Mouse (Mus musculus) cerebellum, adult 11-12 months (tissue): Measurements from ENCODE around the gene Fbrs.
A peak's percentile ranks its signal among the peaks of the same experiment; 100 is the strongest.
"Not testable (repeated sequence)": the region's sequence is repeated elsewhere in the genome, so short reads cannot be mapped to it uniquely, and the experiment has no call there.

Experiments
- DNase-seq: peaks from one replicate; pipeline ENCODE4 v3.0.0; 2022

Fbrs gene

DNA sequence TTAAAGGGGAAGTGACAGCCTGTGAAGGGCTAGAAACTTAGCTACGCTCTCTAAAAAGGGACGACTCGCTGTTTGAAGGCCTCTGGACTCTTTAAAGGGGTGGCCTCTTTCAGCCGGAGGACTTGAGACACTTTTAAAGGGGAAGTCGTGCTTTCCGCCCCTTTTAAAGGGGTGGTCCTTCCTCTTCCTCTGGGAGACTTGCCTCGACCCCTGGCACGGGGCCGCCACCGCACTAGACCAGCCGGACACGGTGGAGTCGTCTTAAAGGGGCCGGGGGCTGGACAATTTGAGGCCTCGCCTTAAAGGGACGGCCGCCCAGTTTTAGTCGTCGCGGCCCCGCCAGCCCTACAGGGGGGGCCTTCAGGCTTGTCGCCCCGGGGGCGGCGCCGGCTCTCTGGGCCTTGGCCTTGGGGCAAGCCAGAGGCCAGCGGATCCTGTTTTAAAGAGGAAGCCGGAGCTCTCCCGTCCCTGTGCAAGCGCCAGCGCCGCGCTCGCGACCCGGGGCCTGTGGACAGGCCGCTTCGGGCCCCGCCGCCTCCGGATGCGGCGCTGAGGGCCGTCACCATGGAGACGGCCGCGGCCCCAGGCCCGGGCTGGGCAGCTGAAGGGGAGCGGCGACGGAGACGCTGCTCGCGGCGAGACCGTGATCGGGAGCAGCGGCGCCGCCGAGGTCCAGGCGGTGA is at the start of gene Fbrs:
Gene Fbrs, plus strand, starts transcription at position 565 of the 683 bp plus-strand sequence.
- peak; percentile 97 for DNase-seq

DNA sequence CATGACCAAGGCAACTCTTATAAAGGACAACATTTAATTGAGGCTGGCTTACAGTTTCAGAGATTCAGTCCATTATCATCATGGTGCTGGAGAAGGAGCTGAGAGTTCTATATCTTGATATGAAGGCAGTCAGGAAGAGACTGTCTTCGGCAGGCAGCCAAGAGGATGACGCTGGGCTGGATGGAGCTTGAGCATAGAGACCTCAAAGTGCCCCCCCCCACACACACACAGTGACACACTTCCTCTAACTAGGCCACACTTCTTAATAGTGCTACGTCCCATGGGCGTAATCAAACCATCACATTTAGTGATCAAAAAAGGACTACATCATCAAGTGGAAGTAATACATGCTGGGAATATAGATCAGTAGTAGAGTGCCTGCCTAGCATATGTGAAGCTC is 43.8 kb upstream of the Fbrs start:
- DNase-seq = no peak

DNA sequence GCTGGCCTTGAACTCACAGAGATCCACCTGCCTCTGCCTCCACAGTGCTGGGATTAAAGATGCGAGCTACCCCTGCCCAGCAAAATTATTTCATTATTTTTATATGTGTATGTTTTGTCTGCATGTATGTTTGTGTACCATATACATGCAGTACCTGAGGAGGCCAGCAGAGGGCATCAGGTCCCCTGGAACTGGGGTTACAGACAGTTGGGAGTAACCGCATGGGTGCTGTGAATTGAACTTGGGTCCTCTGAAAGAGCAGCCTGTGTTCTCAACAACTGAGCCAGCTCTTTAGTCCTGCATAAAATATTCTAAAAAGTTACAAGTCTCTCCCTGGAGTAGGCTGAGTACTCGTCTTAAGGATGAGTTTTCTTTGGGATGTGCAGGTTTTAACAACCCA is 41.3 kb upstream of the Fbrs start:
- no peak for DNase-seq

DNA sequence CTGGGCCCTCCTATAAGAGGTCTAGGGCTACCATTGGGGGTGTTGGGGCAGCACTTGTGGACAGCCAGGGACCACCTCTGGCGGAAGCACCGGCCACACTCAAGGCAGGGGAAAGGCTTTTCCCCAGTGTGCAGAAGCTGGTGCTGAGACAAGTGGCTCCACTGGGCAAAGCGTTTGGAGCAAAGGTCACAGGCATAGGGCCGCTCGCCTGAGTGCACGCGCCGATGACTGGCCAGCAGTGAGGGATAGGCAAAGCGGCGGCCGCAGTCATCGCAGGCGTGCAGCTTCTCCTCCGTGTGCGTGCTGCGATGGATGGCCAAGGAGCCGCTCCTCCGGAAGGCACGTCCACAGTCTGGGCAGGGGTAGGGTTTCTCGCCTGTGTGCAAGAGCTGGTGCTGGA is 35.0 kb upstream of the Fbrs start:
- DNase-seq = no peak

DNA sequence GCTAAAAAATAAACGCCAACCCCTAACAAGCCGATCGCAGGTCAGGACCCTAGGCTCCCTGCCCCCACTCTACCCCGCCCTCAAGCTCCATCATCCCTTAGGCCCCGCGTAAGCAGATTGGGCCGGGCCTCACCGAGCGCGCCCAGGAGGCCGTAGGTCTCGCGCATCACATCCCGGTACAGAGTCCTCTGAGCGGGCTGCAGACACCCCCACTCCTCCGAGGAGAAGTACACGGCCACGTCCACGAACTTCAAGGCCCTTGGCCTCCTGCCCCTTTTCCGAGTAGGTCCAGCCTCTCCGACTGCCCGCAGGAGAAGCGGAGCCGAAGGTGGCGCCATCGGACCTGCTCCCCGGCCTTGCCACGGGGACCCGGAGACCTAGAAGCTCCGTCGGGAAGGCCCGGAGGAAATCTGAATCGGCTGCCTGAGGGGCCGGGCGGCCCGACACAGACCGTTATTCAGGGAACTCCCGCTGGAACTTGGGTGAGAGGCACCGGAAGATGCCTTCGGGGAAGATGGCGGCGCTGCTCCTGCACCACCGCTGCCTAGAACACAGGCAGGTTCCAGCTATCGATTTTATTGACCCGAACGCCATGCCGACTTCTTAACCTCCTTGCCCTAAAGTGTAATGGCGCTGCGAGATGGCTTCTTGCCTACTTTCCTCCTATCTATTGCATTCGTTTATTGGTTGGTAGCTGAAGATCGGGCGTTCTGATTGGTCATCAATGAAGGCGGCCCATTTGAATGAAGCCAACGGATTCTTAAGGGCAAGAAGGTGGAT is 30.3 kb upstream of the Fbrs start, which contains the start of gene Zfp689:
Gene Zfp689, minus strand, starts transcription at position 638 of the 780 bp plus-strand sequence.
- peak; percentile 94 for DNase-seq

DNA sequence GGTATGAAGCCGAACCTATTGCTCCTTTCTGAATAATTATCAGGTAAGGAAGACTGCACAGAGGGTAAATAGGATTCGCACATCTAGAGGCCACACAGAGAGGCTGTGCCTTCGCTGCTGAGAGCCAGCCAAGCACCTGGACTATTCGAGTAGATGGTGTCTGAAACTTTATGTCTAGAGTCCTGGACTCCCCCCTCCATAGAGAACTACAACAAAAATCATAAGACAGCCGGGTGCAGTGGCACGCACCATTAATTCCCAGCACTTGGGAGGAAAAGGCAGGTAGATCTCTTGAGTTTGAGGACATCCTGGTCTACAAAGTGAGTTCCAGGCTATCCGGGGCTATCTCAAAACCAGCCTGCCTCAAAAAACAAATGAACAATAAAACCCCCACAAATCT is 29.0 kb upstream of the Fbrs start:
- no peak for DNase-seq

DNA sequence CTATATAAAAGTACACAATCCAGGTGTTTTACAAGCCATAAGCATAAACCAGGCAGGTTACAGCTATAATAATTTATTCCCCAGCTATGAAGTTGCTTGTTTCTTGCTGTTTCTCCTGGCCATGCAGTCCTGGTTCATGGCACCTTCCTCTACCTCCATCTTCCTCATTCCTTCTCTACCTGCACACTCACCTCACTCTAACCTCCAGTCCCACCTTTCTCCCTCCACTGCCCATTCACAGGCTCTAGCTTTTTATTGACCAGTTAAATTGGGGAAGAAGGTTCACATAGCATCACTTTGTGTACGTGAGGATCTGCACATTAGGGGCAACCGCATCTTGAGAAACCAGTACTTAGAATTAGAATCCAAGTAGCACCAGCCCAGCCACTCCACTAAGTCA is 25.9 kb upstream of the Fbrs start:
- no peak for DNase-seq

DNA sequence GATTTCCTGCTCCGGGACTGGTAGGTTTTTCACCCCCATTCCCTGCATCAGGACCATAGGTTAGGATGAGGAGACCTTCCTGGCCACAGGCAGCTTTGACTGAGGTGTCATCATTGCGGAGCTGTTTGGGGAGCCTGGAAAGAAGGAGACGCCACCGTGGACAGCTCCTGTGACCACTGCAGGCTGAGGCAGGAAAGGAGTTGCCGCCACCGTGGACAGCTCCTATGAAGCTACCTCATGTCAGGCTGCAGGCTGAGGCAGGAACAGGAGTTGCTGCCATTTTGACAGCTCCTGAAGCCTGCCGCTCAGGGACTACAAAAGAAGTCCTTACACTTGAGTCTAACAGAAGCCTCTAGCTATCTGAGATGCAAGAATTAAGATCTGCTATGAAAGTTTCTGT is 24.1 kb upstream of the Fbrs start:
- no peak for DNase-seq

DNA sequence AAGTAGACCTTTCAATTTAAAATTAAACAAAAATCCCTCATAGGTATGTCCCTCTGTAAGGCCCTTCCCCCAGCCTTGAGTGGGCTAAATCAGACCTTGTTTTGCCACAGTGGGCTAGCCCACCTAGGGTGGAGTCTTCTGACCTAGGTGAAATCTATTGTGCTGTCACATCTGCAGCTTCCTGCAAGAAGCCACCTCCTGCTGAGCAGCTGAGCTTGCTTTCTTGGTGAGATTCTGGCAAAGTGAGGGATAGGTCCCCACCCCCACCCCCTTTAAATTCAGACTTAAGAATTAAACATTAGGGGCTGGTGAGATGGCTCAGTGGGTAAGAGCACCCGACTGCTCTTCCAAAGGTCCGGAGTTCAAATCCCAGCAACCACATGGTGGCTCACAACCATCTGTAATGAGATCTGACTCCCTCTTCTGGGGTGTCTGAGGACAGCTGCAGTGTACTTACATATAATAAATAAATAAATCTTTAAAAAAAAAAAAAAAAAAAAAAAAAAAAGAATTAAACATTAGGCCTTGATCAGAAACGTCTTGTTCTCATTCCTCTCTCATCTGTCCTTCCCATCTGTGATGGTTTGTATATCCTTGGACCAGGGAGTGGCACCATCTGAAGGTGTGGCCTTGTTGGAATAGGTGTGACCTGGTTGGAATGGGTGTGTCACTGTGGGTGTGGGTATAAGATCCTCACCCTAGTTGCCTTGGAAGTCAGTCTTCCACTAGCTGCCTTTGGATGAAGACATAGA is 20.5 kb upstream of the Fbrs start:
- DNase-seq = not testable (repeated sequence)

DNA sequence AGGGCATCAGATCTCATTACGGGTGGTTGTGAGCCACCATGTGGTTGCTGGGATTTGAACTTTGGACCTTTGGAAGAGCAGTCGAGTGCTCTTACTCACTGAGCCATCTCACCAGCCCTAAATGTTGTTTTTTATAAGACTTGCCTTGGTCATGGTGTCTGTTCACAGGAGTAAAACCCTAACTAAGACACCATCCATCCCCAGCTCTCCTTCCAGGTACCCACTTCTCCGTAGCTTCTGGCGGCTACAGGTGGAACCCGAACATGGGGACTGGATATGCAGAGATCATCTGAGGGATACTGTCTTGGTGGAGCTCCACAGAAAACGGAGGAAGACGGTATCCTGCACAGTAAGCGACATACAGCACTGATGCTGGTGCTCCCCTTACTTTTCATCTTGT is 19.7 kb upstream of the Fbrs start, which contains the start of gene Prr14:
Gene Prr14, plus strand, starts transcription at position 301 of the 400 bp plus-strand sequence.
- DNase-seq = not testable (repeated sequence)

DNA sequence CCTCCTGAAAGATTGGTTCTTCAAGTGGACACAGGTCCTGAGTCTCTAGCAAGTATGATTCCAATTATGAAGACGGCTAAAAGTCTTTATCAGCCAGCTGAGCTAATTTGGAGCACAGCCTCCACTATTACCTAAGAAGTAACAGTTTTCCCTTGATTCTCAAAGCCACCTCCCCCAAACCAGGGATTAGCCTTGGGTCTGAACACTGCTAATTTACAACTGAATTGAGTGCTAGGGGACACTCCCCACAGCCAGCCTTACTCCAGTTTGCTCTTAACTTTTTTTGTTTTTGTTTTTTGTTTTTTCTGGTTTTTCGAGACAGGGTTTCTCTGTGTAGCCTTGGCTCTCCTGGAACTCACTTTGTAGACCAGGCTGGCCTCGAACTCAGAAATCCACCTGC is 13.8 kb upstream of the Fbrs start:
- DNase-seq = no peak

DNA sequence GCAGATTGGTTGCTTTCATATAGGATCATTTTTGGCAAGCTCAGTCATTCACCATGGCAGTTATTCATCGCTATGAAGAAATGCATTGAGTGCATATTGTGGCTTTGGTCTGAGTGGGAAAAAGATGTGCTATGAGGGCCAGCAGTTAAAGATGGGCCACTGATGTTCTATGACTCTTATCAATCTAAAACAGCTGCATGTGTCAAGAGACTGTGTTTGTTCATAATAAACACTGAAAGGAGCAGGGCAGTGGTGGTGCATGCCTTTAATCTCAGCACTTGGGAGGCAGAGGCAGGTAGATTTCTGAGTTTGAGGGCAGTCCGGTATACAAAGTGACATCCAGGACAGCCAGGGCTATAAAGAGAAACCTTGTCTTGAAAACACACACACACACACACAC is 13.3 kb upstream of the Fbrs start:
- not testable (repeated sequence) for DNase-seq

DNA sequence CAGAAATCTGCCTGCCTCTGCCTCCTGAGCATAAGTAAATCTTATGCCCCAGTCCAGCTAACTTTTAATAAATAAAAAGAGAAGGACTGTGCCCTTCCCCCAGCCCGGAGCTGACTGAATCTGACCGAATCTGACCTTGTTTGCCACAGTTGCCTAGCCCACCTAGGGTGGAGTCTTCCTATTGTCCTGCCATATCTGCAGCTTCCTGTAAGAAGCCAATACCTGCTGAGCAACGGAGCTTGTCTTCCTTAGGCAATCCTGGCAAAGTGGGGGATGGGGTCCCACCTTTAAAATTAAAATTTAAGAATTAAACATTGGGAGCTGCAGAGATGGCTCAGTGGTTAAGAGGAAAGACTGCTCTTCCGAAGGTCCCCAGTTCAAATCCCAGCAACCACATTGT is 12.4 kb upstream of the Fbrs start:
- no peak for DNase-seq

DNA sequence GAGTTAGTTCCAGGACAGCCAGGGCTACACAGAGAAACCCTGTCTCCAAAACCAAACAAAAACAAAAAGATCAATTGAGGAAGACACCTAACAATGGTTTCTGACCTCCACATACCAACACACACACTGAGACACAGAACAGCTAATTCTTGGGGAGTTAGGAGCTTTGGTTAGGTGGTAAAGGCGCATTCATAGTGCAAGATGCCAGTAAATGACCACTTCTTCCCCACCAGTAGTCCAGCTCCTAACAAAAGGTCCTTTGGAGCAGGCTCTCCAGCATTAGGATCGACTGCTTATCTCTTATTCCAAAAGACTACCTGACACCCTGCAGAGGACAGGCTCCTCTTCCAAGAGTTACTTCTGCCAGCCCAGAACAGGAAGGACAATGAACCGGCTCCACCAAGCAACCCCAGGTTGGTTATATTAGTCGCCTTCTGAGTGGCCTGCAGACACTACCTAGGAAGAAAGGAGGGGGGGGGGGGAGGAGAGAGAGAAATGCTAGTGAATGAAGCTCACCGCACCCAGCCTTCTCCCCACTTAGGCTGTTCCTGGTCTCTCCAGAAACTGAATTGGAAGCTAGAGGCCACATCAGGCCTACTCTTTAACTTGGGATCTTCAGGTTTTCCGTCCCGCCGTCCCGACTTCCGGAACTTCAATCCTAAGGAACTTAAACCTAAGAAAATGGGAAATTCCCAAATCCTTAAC is 8.8 kb upstream of the Fbrs start:
- no peak for DNase-seq

DNA sequence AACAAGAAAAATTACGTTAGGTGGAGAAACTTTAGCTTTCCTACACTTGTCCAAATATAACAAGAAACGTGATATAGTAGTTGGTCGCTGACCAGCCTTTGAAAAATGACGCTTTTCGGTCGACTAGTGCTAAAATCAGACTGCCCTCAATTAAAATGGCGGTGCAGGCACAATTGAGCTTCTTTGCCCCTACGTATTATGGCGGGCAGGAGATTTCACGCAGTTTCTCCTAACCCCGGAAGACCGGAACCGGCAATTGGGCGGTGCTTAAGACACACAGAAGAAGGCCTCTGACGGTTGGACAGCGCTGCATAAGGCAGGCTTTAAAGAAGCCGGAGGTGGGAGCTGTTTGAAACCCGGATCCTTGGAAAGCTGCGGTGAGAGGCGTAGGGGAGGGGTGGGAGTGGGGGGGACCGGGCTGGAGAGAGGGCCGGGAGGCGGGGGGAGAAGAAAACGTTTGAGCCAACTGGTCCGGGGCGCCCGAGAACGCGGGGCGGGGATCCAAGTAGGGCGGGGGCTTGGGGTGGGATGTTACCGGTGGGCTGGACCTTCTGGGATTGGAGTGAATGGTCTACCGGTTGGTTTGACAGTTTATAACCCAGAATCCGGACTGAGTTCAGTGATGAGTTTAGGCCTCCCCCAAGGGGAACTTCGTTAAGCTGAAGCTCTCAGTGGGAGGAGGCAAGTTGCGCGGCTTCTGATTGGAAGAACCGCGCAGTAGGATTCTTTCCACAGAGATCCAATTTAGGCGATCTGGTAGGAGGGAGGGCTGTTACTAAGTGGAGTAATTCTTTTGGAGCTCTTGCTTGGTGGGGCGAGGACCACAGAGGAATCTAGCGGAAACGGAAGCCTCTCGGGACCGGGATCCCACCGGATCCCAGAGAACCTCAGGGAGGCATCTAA is 8.0 kb upstream of the Fbrs start:
- peak; percentile 95 for DNase-seq

DNA sequence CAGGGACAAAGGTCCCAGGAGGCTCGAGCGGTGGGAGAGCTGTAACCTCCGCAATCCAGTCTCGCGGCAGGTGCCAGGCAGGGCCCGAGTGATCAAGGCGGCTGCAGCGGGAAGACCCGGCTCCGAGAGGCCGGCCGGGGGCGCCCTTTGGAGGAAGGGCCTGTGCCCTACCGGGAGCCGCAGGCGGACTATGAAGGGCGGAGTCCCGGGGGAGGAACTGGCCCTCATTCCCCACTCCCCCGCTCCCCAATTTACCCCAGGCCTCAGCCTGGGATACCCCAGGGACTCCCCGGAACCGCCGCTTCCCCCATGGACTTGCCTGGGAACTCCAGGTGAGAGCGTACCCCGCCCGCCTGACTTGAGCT is 7.4 kb upstream of the Fbrs start:
- no peak for DNase-seq

DNA sequence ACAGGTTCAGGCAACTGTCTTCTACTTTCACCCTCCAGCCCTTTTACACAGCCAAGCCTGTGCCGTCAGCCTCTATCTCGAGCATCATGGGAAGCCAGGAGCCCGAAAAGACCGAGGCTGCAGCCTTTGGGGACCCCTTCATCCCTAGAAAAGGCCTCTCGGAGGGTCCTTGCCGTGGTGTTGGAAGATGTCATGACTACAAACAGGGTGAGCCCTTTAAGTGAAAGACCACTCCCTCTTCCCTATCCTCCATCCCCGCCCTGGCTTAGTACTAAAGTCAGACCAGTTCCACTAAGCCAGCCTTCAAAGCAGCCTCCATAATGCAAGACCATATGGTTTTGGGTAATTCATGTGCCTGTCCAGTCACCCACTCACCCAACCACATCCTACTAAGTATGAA is 6.9 kb upstream of the Fbrs start:
- DNase-seq = no peak

DNA sequence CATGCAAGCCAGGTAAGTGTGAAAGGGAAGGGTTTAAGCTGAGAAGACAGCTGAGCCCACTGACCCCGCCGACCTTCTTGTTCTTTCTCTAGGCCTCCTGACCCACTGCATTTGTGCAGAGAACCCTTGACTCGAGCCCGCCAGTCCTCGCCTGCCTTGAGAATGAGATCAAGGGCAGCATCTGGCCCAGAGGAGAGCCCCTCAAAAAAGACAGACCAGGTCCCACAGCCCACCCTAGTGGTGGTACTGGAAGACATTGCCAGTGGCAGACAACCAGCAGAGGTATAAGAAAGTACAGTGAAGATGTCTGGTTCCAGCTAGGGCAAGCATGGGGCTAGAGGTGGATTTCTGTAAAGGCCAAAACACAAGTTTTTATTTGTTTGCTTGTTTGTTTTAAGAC is 5.3 kb upstream of the Fbrs start:
- DNase-seq = peak; percentile 50

DNA sequence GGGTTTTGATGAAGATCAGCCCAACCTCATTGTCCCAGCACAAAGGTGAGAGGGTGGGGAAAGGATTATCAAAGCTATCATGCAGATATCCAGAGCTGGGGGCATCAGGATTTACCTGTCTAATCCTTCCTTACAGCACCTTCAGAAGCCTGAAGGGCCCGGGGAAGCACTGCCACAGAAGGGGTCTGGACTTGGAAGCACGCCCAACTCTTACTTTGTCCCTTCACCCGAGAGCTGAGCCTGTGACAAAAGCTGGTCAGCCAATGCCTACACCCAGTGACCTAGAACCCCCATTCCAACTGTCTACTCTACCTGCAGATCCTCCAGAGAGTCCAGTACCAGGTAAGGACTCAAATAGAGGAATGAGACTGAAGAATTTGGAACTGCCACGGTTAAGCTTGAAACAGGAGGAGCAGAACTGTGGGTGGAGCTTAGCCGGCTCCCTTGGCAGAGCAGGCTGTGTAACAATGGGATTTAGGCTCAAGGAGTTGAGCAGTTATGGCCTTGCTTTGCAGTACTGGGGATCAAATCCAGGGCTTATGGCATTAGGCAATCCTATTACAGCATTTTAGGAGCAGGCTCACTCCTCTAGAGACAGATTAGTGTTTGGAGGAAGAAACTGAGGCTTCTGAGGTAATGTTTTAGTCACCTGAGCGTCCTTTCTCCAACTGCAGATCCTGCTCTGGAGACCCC is 4.5 kb upstream of the Fbrs start:
- DNase-seq = peak; percentile 59

DNA sequence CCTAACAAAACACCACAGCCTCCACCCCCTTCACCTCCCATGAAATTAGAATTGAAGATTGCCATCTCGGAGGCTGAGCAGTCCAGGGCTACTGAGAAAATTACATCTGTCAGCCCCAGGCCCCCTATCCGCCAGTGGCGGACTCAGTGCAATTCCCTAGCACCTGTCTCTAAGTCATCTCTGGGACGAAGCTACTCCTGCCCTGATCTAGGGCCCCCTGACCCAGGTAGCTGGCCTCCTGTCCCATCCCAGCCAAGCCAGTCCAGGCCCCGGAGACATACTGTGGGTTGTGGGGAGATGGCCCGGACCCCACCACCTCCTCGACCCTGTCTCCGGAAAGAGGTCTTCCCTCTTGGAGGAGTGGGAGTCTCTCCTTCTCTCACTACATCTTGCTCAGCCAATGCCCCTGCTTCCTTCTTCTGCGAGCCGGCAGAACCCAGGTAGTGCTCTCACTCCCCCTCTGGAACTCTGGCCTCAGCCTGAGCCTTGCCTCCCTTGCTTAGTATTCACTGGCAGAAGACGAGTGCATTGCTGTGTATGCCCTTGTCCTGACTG is 3.7 kb upstream of the Fbrs start:
- peak; percentile 51 for DNase-seq

DNA sequence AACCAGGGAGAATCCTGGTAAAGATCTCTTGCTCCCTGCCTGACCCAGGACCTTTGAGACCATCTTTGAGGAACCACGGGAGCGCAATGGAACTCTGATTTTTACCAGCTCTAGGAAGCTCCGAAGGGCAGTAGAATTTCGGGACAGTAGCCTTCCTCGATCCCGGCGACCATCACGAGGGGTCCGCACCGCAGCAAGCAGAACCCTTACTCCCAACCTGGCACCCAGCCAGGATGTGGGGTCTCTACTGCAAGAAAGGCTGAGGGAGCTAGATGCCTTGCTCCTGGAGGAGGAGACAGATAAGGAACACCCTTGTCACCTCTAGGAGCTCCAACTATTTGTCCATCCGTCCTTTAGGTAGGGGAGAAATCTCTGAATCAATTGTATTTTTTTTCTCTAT is 2.7 kb upstream of the Fbrs start:
- peak; percentile 80 for DNase-seq
